In genomic region chr17:47833628-47834481, GRCm38 (mm10) we compare ENCODE assay signal across 8 mouse cellular contexts. TPM values are rescaled to one million over a fixed set of nuclear protein-coding genes. Genes with fewer than 3 reads are reported as not detected.
DNase-seq lines count a peak whose midpoint lies in the region; ATAC-seq lines count a peak whose summit lies in the region.

No protein-coding gene starts in this region.

- peaks cover 56% of the 10 kb centered on the region for H3K4me1 ChIP-seq in kidney, embryonic 15.5 days
- H3K4me1 ChIP-seq in forebrain, embryonic 10.5 days = peaks cover 63% of the 10 kb centered on the region

- peak overlapping the region; percentile 81 for H3K27ac ChIP-seq in kidney, embryonic 15.5 days
- peak overlapping the region; percentile 85 for H3K27ac ChIP-seq in forebrain, embryonic 10.5 days

- peaks cover 46% of the 10 kb centered on the region for H3K27me3 ChIP-seq in kidney, embryonic 15.5 days
- peaks cover 93% of the 10 kb centered on the region for H3K27me3 ChIP-seq in forebrain, embryonic 10.5 days (ENCODE audit: poor library complexity, severe bottlenecking)

- H3K36me3 ChIP-seq in kidney, embryonic 15.5 days = peaks cover 8% of the 10 kb centered on the region; the same call in 1 of the 2 replicates
- H3K36me3 ChIP-seq in forebrain, embryonic 10.5 days (replicated peaks) = peaks cover 16% of the 10 kb centered on the region; the same call in 1 of the 2 replicates

- ATAC-seq in kidney, embryonic 15.5 days (replicated peaks; ENCODE audit: low FRiP score) = no peak

- H3K4me3 ChIP-seq in kidney, embryonic 15.5 days (replicated peaks) = peak overlapping the region; percentile 76
- H3K4me3 ChIP-seq in forebrain, embryonic 10.5 days = peak overlapping the region; percentile 74

- DNase-seq in kidney, adult 9 months = no peak
- peak; percentile 47 for DNase-seq in forebrain, embryonic 10.5 days (ENCODE audit: extremely low spot score, low spot score)
- DNase-seq in kidney, postnatal 4 days = peak; percentile 56 to 64
- peak; percentile 76 for DNase-seq in neural tube, embryonic 10.5 days (ENCODE audit: extremely low spot score, low spot score)
- no peak for DNase-seq in urinary bladder, adult 2 months (ENCODE audit: low spot score)
- no peak for DNase-seq in frontal cortex, postnatal 14 days (ENCODE audit: low spot score in 2 of 2)
- no peak for DNase-seq in spleen, adult 12 weeks (ENCODE audit: low spot score)

- peak overlapping the region; percentile 95 for H3K4me2 ChIP-seq in kidney, embryonic 15.5 days

- under 1% methylated on average over 45 of the region's 45 CpGs for WGBS in kidney, embryonic 15.5 days
- 1% methylated on average over 45 of the region's 45 CpGs for WGBS in forebrain, embryonic 10.5 days

- H3K9me3 ChIP-seq in kidney, embryonic 15.5 days (replicated peaks) = no peaks in the 10 kb centered on the region
- H3K9me3 ChIP-seq in forebrain, embryonic 10.5 days = no peaks in the 10 kb centered on the region

- peak overlapping the region; percentile 69 for H3K9ac ChIP-seq in kidney, embryonic 15.5 days

RNA-seq across cellular contexts. Expression of gene Mdfi, which starts 0.6 kb away (rescaled TPM):
- 7.7 and 12.6 TPM in 2 replicates for polyA plus RNA-seq in kidney, embryonic 15.5 days (2015; fragmentation: Nextera tagmentation; extraction: Ambion mirVana)
- 13.1 and 13.2 TPM in 2 replicates for polyA plus RNA-seq in forebrain, embryonic 10.5 days (2016; fragmentation: Nextera tagmentation; extraction: Ambion mirVana)
- 28.5 and 36.2 TPM in 2 replicates for polyA plus RNA-seq in urinary bladder, adult 2 months (2012; rRNA removed)

Comparison
In these comparisons a context has a peak if more than half of its experiments do, and no peak if none do; other contexts are left out.
1. DNase-seq: peak in forebrain, embryonic 10.5 days (single experiment), kidney, postnatal 4 days (2 of 2) and neural tube, embryonic 10.5 days (single experiment); none in kidney, adult 9 months (single experiment), urinary bladder, adult 2 months (single experiment), frontal cortex, postnatal 14 days (0 of 2) and spleen, adult 12 weeks (single experiment).